Mouse (Mus musculus) embryonic fibroblast, embryonic 13.5 days (primary cell): ENCODE data around the gene Tagln3. TPM values are rescaled to one million over a fixed set of nuclear protein-coding genes. Genes with fewer than 3 reads are reported as not detected.

Experiments
- H3K27ac ChIP-seq: 2 replicates; pipeline ENCODE4 v1.5.1; 2012; ENCODE audit warnings: low read length, control low read depth, inconsistent platforms; ENCODE audit not compliant: insufficient read depth
- H3K4me1 ChIP-seq: 2 replicates; pipeline ENCODE4 v1.6.1; 2011; ENCODE audit warnings: low read length; ENCODE audit not compliant: control insufficient read depth, insufficient read depth
- H3K4me3 ChIP-seq: 2 replicates; pipeline ENCODE4 v1.5.1; 2011; ENCODE audit warnings: mild to moderate bottlenecking, control low read depth, low read length; ENCODE audit not compliant: insufficient read depth
- CTCF ChIP-seq: IDR thresholded peaks from 2 replicates; pipeline ENCODE4 v1.5.1; 2011; ENCODE audit warnings: mild to moderate bottlenecking, control low read depth, low read length, moderate library complexity, borderline replicate concordance; ENCODE audit not compliant: insufficient read depth
- POLR2A ChIP-seq: IDR thresholded peaks from 2 replicates; pipeline ENCODE4 v1.6.1; 2011; ENCODE audit warnings: low read depth, mild to moderate bottlenecking, control low read depth, low read length, moderate library complexity
- polyA plus RNA-seq: library from polyadenylated mRNA; stranded (reverse); fragments of >200 nt; gene quantifications from 2 replicates; pipeline ENCODE4 v1.2.4, GENCODE M21; 2011; ENCODE audit warnings: low read depth; ENCODE audit not compliant: missing spikeins, insufficient read length

Tagln3 gene
- 1.7 TPM in 2 replicates for polyA plus RNA-seq

GRCm38 (mm10) chr16:45724061-45724741 is at the start of gene Tagln3:
Tagln3 (minus strand) TSS chr16:45724608.
- H3K27ac ChIP-seq, result no peak within 1 kb of the TSS
- no peak; the same call in 1 of the 2 replicates for TF ChIP-seq POLR2A
- TF ChIP-seq CTCF, result no peak

GRCm38 (mm10) chr16:45770914-45771313 is 46.5 kb upstream of the Tagln3 start:
- Histone ChIP-seq H3K27ac (no peak overlapping the region), H3K4me3 (no peak overlapping the region), H3K4me1 (no peaks in the 10 kb centered on the region; the same call in 1 of the 2 replicates)
- TF ChIP-seq POLR2A (no peak), CTCF (no peak)

More at GRCm38 (mm10) chr16:45724061-45724741, at the start of gene Tagln3:
- H3K4me3 ChIP-seq, result peak within 1 kb of the TSS; percentile 27
- H3K4me1 ChIP-seq, result peaks cover 3% of the 10 kb centered on the region; the same call in 1 of the 2 replicates

- H3K4me3 ChIP-seq, result no peak overlapping the region
- H3K27ac ChIP-seq, result peak overlapping the region; percentile 76; the same call in 1 of the 2 replicates
- peaks cover 5% of the 10 kb centered on the region for H3K4me1 ChIP-seq
- TF ChIP-seq POLR2A (no peak), CTCF (no peak)
Observed at GRCm38 (mm10) chr16:45767853-45768640, 43.6 kb upstream of the Tagln3 start.

GRCm38 (mm10) chr16:45767434-45767833 is 43.0 kb upstream of the Tagln3 start:
- Histone ChIP-seq H3K27ac (peak overlapping the region; percentile 76; the same call in 1 of the 2 replicates), H3K4me3 (no peak overlapping the region), H3K4me1 (peaks cover 5% of the 10 kb centered on the region)
- TF ChIP-seq CTCF (no peak), POLR2A (no peak)

GRCm38 (mm10) chr16:45765801-45766494 is 41.5 kb upstream of the Tagln3 start:
- peak overlapping the region; percentile 70 for H3K27ac ChIP-seq
- H3K4me1 ChIP-seq, result peaks cover 5% of the 10 kb centered on the region
- H3K4me3 ChIP-seq, result no peak overlapping the region
- no peak for TF ChIP-seq CTCF
- no peak for TF ChIP-seq POLR2A

GRCm38 (mm10) chr16:45765102-45765501 is 40.7 kb upstream of the Tagln3 start:
- Histone ChIP-seq H3K27ac (peak overlapping the region; percentile 70), H3K4me1 (peaks cover 5% of the 10 kb centered on the region), H3K4me3 (no peak overlapping the region)
- TF ChIP-seq CTCF, result no peak
- no peak for TF ChIP-seq POLR2A

- H3K27ac ChIP-seq, result peak overlapping the region; percentile 70
- H3K4me1 ChIP-seq, result peaks cover 5% of the 10 kb centered on the region
Observed at GRCm38 (mm10) chr16:45762859-45763505, 38.6 kb upstream of the Tagln3 start.

GRCm38 (mm10) chr16:45761425-45761824 is 37.0 kb upstream of the Tagln3 start:
- TF ChIP-seq CTCF (no peak), POLR2A (no peak)
- Histone ChIP-seq H3K4me3 (no peak overlapping the region), H3K27ac (no peak overlapping the region), H3K4me1 (peaks cover 5% of the 10 kb centered on the region)

More at GRCm38 (mm10) chr16:45762859-45763505, 38.6 kb upstream of the Tagln3 start:
- H3K4me3 ChIP-seq, result no peak overlapping the region
- TF ChIP-seq CTCF (no peak), POLR2A (no peak)

GRCm38 (mm10) chr16:45758726-45759269 is 34.4 kb upstream of the Tagln3 start:
- Histone ChIP-seq H3K4me3 (no peak overlapping the region), H3K27ac (no peak overlapping the region), H3K4me1 (0 out of 2 replicates have a peak, but pooled peaks cover 2% of the 10 kb centered on the region)
- TF ChIP-seq POLR2A (no peak), CTCF (no peak)
